Mouse (Mus musculus): ENCODE measurements around the gene Zfp382. TPM values are rescaled to one million over a fixed set of nuclear protein-coding genes. Genes with fewer than 3 reads are reported as not detected.
A peak's percentile ranks its signal among the peaks of the same experiment; 100 is the strongest.

Zfp382 gene
- 10 to 100 TPM; 30.1 to 37.5 TPM for total RNA-seq (2021)
- long read RNA-seq, experiment 1 = 0 reads
- long read RNA-seq, experiment 2, partial matches to known transcripts = 0 of 9 reads
- long read RNA-seq, experiment 2, other reads (novel, unspliced or antisense) = 9 of 9 reads

GRCm38 (mm10) chr7:30121308-30122187 lies at the start of gene Zfp382:
Gene Zfp382 (plus strand): TSS chr7:30121942.
- peak; percentile 92 for DNase-seq (ENCODE audit: low spot score in 2 of 2)
- peak within 1 kb of the TSS; percentile 93 for H3K27ac ChIP-seq
- TF ChIP-seq CTCF (conservative IDR thresholded peaks at IDR 0.05) = peak; percentile 49
- peak within 1 kb of the TSS; percentile 82 for H3K4me3 ChIP-seq

GRCm38 (mm10) chr7:30072146-30073028 lies 49.4 kb upstream of the Zfp382 start, which contains the start of gene Zfp82:
Gene Zfp82 (minus strand): TSS chr7:30072900.
- Histone ChIP-seq H3K27ac (peak within 1 kb of the TSS; percentile 89), H3K4me3 (peak within 1 kb of the TSS; percentile 90)
- TF ChIP-seq CTCF (conservative IDR thresholded peaks at IDR 0.05) = no peak
- peak; percentile 78 to 82 for DNase-seq (ENCODE audit: low spot score in 2 of 2)

- Histone ChIP-seq H3K27ac (no peak overlapping the region), H3K4me3 (no peak overlapping the region)
- DNase-seq (ENCODE audit: low spot score in 2 of 2) = peak; percentile 18 to 26
- no peak for TF ChIP-seq CTCF (conservative IDR thresholded peaks at IDR 0.05)
Observed at GRCm38 (mm10) chr7:30086524-30086923, 35.2 kb upstream of the Zfp382 start.

GRCm38 (mm10) chr7:30089405-30089804 lies 32.3 kb upstream of the Zfp382 start:
- Histone ChIP-seq H3K4me3 (peak overlapping the region; percentile 83), H3K27ac (no peak overlapping the region; the same call in 1 of the 2 replicates)
- no peak for DNase-seq (ENCODE audit: low spot score in 2 of 2)
- no peak for TF ChIP-seq CTCF (conservative IDR thresholded peaks at IDR 0.05)

GRCm38 (mm10) chr7:30090092-30090969 lies 31.4 kb upstream of the Zfp382 start, which contains the start of the genes Gm26920 and Zfp566:
Gene Gm26920 (minus strand): TSS chr7:30090410.
Gene Zfp566 (minus strand): TSS chr7:30090527.
- Histone ChIP-seq H3K27ac (peak within 1 kb of the TSS; percentile 92), H3K4me3 (peak within 1 kb of the TSS; percentile 83)
- no peak for TF ChIP-seq CTCF (conservative IDR thresholded peaks at IDR 0.05)
- peak; percentile 96 to 97 for DNase-seq (ENCODE audit: low spot score in 2 of 2)

- peak overlapping the region; percentile 92 for H3K27ac ChIP-seq
- peak; percentile 75 for TF ChIP-seq CTCF (conservative IDR thresholded peaks at IDR 0.05)
- H3K4me3 ChIP-seq = peak overlapping the region; percentile 83
- DNase-seq (ENCODE audit: low spot score in 2 of 2) = no peak
Observed at GRCm38 (mm10) chr7:30090970-30091585, 30.7 kb upstream of the Zfp382 start.

GRCm38 (mm10) chr7:30092666-30093065 lies 29.1 kb upstream of the Zfp382 start:
- no peak overlapping the region for H3K4me3 ChIP-seq
- H3K27ac ChIP-seq = no peak overlapping the region
- no peak for TF ChIP-seq CTCF (conservative IDR thresholded peaks at IDR 0.05)
- no peak for DNase-seq (ENCODE audit: low spot score in 2 of 2)

GRCm38 (mm10) chr7:30093918-30094415 lies 27.8 kb upstream of the Zfp382 start:
- DNase-seq (ENCODE audit: low spot score in 2 of 2) = no peak
- TF ChIP-seq CTCF (conservative IDR thresholded peaks at IDR 0.05) = no peak
- Histone ChIP-seq H3K27ac (peak overlapping the region; percentile 93), H3K4me3 (peak overlapping the region; percentile 88)

GRCm38 (mm10) chr7:30094646-30095429 lies 26.9 kb upstream of the Zfp382 start, which contains the start of gene Zfp260:
Gene Zfp260 (plus strand): TSS chr7:30094777.
- peak; percentile 86 to 92 for DNase-seq (ENCODE audit: low spot score in 2 of 2)
- Histone ChIP-seq H3K4me3 (peak within 1 kb of the TSS; percentile 88), H3K27ac (peak within 1 kb of the TSS; percentile 93)
- peak; percentile 55 for TF ChIP-seq CTCF (conservative IDR thresholded peaks at IDR 0.05)

- Histone ChIP-seq H3K4me3 (peak overlapping the region; percentile 88), H3K27ac (peak overlapping the region; percentile 93)
- no peak for TF ChIP-seq CTCF (conservative IDR thresholded peaks at IDR 0.05)
- no peak for DNase-seq (ENCODE audit: low spot score in 2 of 2)
Observed at GRCm38 (mm10) chr7:30095551-30096125, 26.1 kb upstream of the Zfp382 start.
